Mouse (Mus musculus): Measurements from ENCODE around the gene Rhou. TPM values are rescaled to one million over a fixed set of nuclear protein-coding genes. Genes with fewer than 3 reads are reported as not detected.
A peak's percentile ranks its signal among the peaks of the same experiment; 100 is the strongest.

Gene Rhou
- polyA plus RNA-seq, 1 experiment from 2014 or later, result 5.8 TPM

- TF ChIP-seq EP300 (IDR thresholded peaks at IDR 0.05) (no peak), CTCF (IDR thresholded peaks at IDR 0.05) (no peak)
- H3K27ac ChIP-seq (ENCODE audit: low read length), result no peak overlapping the region
- 30% methylated on average over 4 of the region's 4 CpGs for WGBS
- no peaks in the 10 kb centered on the region for H3K4me1 ChIP-seq (ENCODE audit: insufficient read depth, low read depth, low read length)
- no peaks in the 10 kb centered on the region for H3K36me3 ChIP-seq (ENCODE audit: insufficient read depth, low read length)
- no peak overlapping the region for H3K4me3 ChIP-seq (ENCODE audit: low read depth, low read length)
- ATAC-seq (peak; percentile 32; the same call in 1 of the 2 replicates), DNase-seq (ENCODE audit: low spot score) (peak; percentile 71)
- no peaks in the 10 kb centered on the region for H3K27me3 ChIP-seq (replicated peaks; ENCODE audit: insufficient read depth, low read length)
- H3K4me2 ChIP-seq (replicated peaks; ENCODE audit: low read depth, low read length), result no peak overlapping the region
- H3K9me3 ChIP-seq (ENCODE audit: low read length), result no peaks in the 10 kb centered on the region
- H3K9ac ChIP-seq (replicated peaks; ENCODE audit: low read depth), result no peak overlapping the region
These were observed 15.0 kb downstream of the Rhou start for GRCm38 (mm10) chr8:123668681-123669080.

- no peak for TF ChIP-seq EP300 (IDR thresholded peaks at IDR 0.05)
- TF ChIP-seq CTCF (IDR thresholded peaks at IDR 0.05), result no peak
- no peak for DNase-seq (ENCODE audit: low spot score)
- H3K27ac ChIP-seq (ENCODE audit: low read length), result no peak overlapping the region
- H3K9ac ChIP-seq (replicated peaks; ENCODE audit: low read depth), result no peak overlapping the region
- H3K36me3 ChIP-seq (ENCODE audit: insufficient read depth, low read length), result no peaks in the 10 kb centered on the region
- H3K4me1 ChIP-seq (ENCODE audit: insufficient read depth, low read depth, low read length), result no peaks in the 10 kb centered on the region
- WGBS, result 55% methylated on average over 7 of the region's 7 CpGs
- H3K4me2 ChIP-seq (replicated peaks; ENCODE audit: low read depth, low read length), result no peak overlapping the region
- H3K9me3 ChIP-seq (ENCODE audit: low read length), result no peaks in the 10 kb centered on the region
- no peak for ATAC-seq
- H3K4me3 ChIP-seq (ENCODE audit: low read depth, low read length), result no peak overlapping the region
- H3K27me3 ChIP-seq (replicated peaks; ENCODE audit: insufficient read depth, low read length), result no peaks in the 10 kb centered on the region
These were observed 17.0 kb downstream of the Rhou start for GRCm38 (mm10) chr8:123670766-123671165.

- H3K9me3 ChIP-seq (ENCODE audit: low read length), result no peaks in the 10 kb centered on the region
- no peaks in the 10 kb centered on the region for H3K36me3 ChIP-seq (ENCODE audit: insufficient read depth, low read length)
- H3K9ac ChIP-seq (replicated peaks; ENCODE audit: low read depth), result no peak overlapping the region
- H3K27ac ChIP-seq (ENCODE audit: low read length), result no peak overlapping the region
- H3K27me3 ChIP-seq (replicated peaks; ENCODE audit: insufficient read depth, low read length), result no peaks in the 10 kb centered on the region
- WGBS, result 75% methylated on average over 7 of the region's 7 CpGs
- no peak for ATAC-seq
- no peak for DNase-seq (ENCODE audit: low spot score)
- TF ChIP-seq EP300 (IDR thresholded peaks at IDR 0.05), result no peak
- TF ChIP-seq CTCF (IDR thresholded peaks at IDR 0.05), result no peak
- no peak overlapping the region for H3K4me2 ChIP-seq (replicated peaks; ENCODE audit: low read depth, low read length)
- no peak overlapping the region for H3K4me3 ChIP-seq (ENCODE audit: low read depth, low read length)
- H3K4me1 ChIP-seq (ENCODE audit: insufficient read depth, low read depth, low read length), result no peaks in the 10 kb centered on the region
These were observed 17.7 kb downstream of the Rhou start for GRCm38 (mm10) chr8:123671454-123671853.

GRCm38 (mm10) chr8:123672648-123673047 lies 18.9 kb downstream of the Rhou start:
- H3K4me2 ChIP-seq (replicated peaks; ENCODE audit: low read depth, low read length), result no peak overlapping the region
- no peak overlapping the region for H3K4me3 ChIP-seq (ENCODE audit: low read depth, low read length)
- H3K27ac ChIP-seq (ENCODE audit: low read length), result no peak overlapping the region
- no peaks in the 10 kb centered on the region for H3K9me3 ChIP-seq (ENCODE audit: low read length)
- DNase-seq (ENCODE audit: low spot score) (no peak), ATAC-seq (no peak)
- H3K4me1 ChIP-seq (ENCODE audit: insufficient read depth, low read depth, low read length), result no peaks in the 10 kb centered on the region
- no peak overlapping the region for H3K9ac ChIP-seq (replicated peaks; ENCODE audit: low read depth)
- 71% methylated on average over 6 of the region's 6 CpGs for WGBS
- H3K36me3 ChIP-seq (ENCODE audit: insufficient read depth, low read length), result no peaks in the 10 kb centered on the region
- H3K27me3 ChIP-seq (replicated peaks; ENCODE audit: insufficient read depth, low read length), result no peaks in the 10 kb centered on the region
- no peak for TF ChIP-seq CTCF (IDR thresholded peaks at IDR 0.05)
- TF ChIP-seq EP300 (IDR thresholded peaks at IDR 0.05), result no peak

- H3K9ac ChIP-seq (replicated peaks; ENCODE audit: low read depth), result no peak overlapping the region
- H3K27ac ChIP-seq (ENCODE audit: low read length), result no peak overlapping the region
- H3K4me2 ChIP-seq (replicated peaks; ENCODE audit: low read depth, low read length), result no peak overlapping the region
- TF ChIP-seq CTCF (IDR thresholded peaks at IDR 0.05), result no peak
- no peak for TF ChIP-seq EP300 (IDR thresholded peaks at IDR 0.05)
- DNase-seq (ENCODE audit: low spot score), result peak; percentile 40
- H3K4me3 ChIP-seq (ENCODE audit: low read depth, low read length), result no peak overlapping the region
- no peaks in the 10 kb centered on the region for H3K4me1 ChIP-seq (ENCODE audit: insufficient read depth, low read depth, low read length)
- H3K9me3 ChIP-seq (ENCODE audit: low read length), result no peaks in the 10 kb centered on the region
- 31% methylated on average over 5 of the region's 5 CpGs for WGBS
- no peaks in the 10 kb centered on the region for H3K27me3 ChIP-seq (replicated peaks; ENCODE audit: insufficient read depth, low read length)
- ATAC-seq, result peak; percentile 60
- no peaks in the 10 kb centered on the region for H3K36me3 ChIP-seq (ENCODE audit: insufficient read depth, low read length)
These were observed 21.9 kb downstream of the Rhou start for GRCm38 (mm10) chr8:123675611-123676010.

GRCm38 (mm10) chr8:123678390-123678789 lies 24.7 kb downstream of the Rhou start:
- no peaks in the 10 kb centered on the region for H3K27me3 ChIP-seq (replicated peaks; ENCODE audit: insufficient read depth, low read length)
- 84% methylated on average over 4 of the region's 4 CpGs for WGBS
- no peak overlapping the region for H3K4me2 ChIP-seq (replicated peaks; ENCODE audit: low read depth, low read length)
- TF ChIP-seq EP300 (IDR thresholded peaks at IDR 0.05) (no peak), CTCF (IDR thresholded peaks at IDR 0.05) (no peak)
- H3K4me3 ChIP-seq (ENCODE audit: low read depth, low read length), result no peak overlapping the region
- no peaks in the 10 kb centered on the region for H3K36me3 ChIP-seq (ENCODE audit: insufficient read depth, low read length)
- no peak overlapping the region for H3K9ac ChIP-seq (replicated peaks; ENCODE audit: low read depth)
- DNase-seq (ENCODE audit: low spot score) (no peak), ATAC-seq (no peak)
- no peaks in the 10 kb centered on the region for H3K4me1 ChIP-seq (ENCODE audit: insufficient read depth, low read depth, low read length)
- H3K27ac ChIP-seq (ENCODE audit: low read length), result no peak overlapping the region
- no peaks in the 10 kb centered on the region for H3K9me3 ChIP-seq (ENCODE audit: low read length)

Data from lung, postnatal 0 days (tissue).